Mouse (Mus musculus) spleen, postnatal 4 days (tissue): ENCODE data around the gene Cyb5r4.
A peak's percentile ranks its signal among the peaks of the same experiment; 100 is the strongest.
"Not testable (repeated sequence)": the region's sequence is repeated elsewhere in the genome, so short reads cannot be mapped to it uniquely, and the experiment has no call there.

Experiments
- DNase-seq, 2 experiments: peaks; one replicate each; pipeline ENCODE4 v3.0.0; 2022; ENCODE audit warnings: low spot score in 2 of 2

The Cyb5r4 gene

DNA sequence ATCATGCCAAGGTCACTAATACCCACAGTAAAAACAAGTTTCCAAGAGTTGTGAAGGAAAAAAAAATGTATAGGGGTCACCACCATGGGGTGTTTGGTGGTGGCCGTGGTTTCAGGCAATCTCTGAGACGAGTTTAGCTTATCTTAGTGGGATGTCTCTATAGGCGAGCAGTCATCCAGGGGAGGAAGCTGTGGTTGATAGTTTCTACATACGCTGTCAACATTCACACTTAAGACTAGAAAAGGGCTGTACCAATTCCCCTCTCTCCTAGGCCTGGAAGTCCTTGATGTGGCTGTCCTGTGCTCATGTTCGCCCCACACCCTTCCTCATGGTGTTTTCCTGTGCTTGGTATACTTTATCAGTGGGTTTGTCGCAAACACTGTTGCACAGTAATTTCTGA lies 4.0 kb downstream of the Cyb5r4 start:
- peak in 1 of 2 experiments; percentile 47 for DNase-seq

DNA sequence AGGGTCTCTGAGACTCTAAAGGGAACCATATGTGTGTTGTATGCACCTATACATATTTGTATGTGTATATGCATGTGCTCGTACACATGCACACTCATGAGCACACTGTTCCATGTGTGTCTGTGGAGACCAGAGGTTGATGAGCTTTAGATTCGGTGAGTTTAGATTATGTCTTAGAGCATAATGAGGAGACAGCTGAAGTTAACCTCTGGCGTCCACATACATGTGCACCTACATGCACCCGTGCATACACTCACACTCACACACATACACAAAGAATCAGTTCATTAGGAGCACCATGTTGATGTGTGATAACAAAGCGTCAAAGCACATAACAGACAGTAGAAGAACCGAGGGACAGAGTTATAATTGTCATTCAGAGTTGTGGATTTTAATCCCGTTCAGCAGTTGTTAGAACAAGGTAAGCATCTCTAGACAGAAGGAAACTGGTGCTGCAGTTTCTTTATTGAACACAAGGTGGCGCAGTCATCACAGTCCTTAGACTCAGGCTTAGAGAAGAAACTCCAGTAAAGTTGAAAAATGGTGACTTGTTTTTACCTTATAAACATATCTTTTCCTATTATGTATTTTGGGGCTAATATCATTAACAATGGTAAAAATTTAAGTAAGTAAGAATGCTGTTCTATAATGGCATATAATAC lies 5.7 kb downstream of the Cyb5r4 start:
- DNase-seq, result peak; percentile 42 to 76

DNA sequence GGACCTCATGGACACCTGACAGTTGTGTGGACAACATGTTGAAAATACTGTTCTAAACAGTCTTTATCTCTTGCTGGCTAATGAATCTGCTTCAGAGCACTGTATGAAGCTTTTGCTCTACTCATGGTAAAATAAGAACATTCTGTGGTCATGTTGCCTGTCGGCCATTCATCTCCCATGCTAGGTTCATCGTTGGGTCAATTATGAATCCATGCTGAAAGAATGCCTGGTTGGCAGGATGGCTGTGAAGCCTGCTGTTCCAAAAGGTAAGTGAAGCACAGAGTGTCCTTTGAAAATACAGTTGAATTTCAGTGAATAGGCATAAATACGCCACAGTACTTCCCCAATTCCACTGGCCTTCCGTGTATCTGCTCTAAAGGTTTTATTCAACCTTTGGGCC lies 10.4 kb downstream of the Cyb5r4 start:
- DNase-seq, result no peak

DNA sequence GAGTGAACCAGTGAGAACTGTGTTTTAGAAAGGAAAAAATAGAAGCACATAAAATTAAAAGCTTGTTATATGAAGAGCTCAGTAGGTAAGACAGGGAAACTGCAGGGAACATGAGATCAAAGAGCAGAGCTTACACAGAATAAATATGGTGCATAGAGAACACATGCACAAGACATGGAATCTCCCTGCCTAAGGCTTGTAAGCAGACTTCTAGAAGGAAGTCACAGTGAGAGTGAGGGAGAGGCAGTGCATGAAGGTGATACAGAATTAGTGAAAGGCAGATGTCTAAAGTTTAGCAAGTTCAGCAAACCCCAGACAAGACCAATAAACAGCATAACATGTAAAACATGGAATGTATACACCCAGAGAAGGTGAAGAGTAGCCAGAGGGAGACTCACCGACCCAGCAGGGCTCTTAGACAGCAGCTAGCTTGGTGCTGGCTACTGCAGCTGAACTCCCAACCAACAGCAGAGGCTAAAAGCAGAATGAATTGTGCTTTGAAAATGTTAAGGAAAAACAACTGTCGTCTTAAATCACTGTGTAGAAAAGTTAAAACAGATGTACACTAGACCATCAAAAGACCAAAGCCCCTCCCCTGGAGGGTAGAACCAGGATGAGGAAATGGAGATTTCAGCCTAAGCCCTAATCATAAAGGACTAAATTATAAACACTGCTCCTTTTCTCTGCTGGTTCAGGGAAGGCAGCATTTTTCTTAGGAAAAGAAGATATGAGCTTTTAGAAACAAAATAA lies 13.2 kb downstream of the Cyb5r4 start:
- DNase-seq, result peak in 1 of 2 experiments; percentile 2

DNA sequence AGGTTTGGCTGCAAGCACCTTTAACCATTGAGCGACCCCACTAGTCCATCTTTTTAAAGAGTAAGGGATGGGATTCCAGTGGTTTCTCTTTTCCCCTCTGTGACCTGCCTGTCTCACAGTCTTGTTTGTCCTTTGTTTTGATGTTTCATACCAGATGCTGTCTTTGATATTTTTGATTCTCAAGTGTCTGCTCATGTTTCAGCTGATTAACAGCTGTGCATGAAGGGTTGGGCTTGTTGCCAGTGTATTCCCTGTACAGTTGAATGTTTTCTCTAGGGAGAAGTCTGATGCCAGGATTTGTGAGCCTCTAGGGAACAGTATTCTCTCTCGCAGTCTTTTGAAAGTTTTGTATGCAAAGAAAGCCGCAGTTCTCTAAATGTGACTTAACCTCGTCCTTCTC lies 27.6 kb downstream of the Cyb5r4 start:
- DNase-seq, result no peak

DNA sequence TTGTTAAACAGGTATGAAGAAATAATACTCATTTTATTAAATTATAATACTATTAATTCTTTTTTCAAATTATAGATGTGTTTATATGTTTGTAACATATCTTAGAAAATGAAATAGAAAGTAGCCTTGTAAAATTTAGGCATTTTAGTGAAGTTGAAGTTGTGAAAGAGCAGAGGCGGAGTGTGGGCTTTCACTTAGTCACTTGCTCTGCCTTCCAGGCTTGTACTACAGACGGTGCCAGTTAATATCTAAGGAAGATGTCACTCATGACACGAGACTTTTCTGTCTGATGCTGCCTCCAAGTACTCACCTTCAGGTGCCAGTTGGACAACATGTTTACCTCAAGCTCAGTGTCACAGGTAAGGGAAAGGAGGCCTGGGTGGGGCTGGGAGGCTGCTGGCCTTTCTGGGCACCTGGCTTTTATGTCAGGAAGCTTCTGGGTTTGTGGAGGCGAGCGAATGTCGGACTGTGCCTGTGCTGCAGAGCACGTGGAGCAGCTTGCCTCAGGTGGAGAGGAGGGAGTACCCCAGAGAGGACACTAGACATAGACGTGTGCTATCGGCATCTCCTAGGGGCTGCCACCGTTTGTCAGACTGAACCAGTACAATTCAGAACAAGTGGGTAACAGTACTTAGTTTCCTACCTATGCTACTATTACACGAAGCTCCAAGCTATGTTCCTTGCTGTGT lies 33.9 kb downstream of the Cyb5r4 start:
- no peak for DNase-seq

DNA sequence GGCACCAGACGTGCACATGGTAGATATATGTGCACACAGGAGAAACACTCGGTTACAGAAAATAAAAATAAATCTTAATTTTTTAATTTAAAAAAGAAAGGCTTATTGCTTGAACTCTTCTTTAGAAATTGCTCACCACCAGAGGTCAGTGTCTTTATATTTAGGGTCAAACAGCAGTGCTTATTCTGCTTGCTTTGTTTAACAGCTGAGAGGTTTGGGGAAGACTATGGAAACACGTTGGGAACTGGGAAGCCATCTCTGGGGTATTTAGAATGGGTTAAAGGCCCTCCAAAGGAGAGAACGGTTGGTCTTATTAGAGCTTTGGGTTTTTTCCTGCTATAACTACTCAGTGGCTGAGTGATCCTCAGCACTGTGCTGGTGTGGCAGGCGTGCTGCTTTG lies 40.5 kb downstream of the Cyb5r4 start:
- no peak for DNase-seq

DNA sequence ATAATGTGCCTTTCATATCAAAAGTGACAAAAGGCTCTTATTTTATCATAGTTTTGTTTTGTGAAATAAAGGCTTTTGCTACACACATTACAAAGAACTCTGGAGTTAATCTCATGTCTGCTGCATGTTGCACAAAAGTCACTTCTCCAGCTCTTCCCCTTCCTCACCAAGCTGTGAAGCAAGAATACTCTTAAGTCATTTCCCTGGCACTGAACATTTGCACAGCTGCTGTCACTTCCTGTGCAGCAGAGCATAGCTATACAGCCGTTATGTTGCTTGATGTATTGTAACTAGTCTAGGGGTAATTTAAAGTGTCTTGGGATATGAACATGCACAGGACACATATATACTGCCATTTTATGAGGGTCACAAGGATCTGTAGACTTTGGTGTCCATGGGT lies 46.3 kb downstream of the Cyb5r4 start:
- no peak for DNase-seq

DNA sequence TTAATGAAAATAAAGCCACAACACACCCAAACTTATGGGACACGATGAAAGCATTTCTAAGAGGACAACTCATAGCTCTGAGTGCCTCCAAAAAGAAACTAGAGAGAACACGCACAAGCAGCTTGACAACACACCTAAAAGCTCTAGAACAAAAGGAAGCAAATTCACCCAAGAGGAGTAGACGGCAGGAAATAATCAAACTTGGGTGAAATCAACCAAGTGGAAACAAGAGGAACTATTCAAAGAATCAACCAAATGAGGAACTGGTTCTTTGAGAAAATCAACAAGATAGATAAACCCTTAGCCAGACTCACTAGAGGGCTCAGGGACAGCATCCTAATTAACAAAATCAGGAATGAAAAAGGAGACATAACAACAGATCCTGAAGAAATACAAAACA lies 49.8 kb downstream of the Cyb5r4 start:
- not testable (repeated sequence) for DNase-seq

DNA sequence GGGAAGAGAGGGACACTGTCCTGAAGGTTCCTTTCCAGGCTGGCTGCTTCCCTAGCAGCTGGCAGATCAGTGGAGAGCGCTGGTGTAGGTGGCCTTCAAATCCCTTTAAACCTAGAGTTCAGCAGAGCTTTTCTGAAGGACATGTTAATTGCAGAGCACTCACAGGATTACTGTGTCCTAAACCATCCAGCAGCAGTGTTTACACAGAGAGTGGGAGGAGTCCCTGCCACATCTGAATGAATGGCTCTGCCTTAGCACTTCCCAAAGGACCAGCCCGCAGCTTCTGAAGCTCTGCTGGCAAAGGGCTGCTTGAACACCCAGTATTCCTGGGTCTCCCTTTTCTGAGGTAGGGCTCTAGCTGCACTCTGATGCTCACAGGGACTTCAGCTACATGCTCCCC lies 56.1 kb downstream of the Cyb5r4 start:
- no peak for DNase-seq

DNA sequence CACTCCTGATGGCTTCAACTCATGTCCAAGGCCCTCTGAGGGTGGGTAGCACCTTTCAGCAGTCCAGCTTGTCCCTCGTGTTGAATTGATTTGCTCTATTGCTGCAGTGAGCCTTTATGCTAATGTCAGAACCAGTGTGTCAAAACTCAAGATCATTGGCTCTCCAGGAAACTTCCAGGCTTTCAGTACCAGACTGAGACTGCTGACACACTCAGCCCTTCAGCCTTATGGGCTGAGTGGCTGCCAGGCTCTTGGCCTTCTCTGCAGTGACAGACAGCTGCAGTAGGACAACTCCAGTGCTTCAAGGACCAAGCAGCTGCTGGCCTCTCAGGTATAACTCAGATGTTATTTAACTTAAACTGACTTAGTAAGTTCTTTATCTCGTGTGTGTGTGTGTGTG lies 57.7 kb downstream of the Cyb5r4 start:
- no peak for DNase-seq

DNA sequence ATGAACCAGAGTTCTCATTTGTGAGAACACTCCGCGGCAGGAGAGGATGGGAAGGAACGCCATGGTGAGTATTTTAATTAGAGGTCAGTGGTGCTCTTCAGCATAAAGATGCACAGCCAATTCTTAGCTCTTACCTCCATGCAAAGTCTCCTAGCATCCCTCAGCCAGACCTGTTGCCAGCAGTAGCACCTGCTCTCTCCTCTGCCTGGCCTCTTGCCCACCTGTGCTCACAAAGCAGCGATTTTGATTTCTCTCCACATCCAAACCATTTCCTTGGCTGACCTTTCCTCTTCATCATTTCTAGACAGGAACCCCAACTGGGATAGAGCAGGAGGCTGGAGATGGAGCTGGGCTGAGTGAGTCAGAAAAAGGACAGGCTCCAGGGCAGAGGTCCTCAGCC lies 65.2 kb downstream of the Cyb5r4 start:
- DNase-seq, result no peak

DNA sequence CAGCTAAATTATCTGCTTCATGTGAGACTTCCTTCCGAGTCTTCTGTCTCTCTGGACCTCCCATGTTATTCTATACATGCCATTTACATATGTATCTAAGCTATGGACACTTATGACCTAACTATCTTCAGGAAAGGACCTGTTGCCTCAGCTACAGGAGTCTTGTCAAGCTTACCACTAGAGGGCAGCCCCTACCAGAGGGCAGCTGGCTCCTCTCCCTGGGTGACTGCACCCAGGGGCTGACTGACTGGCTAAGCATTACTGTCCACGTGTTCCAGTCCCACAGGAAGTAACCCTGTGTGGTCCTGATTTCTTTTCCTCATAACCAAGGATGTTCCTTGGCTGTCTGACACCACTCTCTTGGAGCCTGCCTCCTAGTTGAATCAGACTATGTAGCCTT lies 76.2 kb downstream of the Cyb5r4 start:
- DNase-seq, result peak in 1 of 2 experiments; percentile 58

DNA sequence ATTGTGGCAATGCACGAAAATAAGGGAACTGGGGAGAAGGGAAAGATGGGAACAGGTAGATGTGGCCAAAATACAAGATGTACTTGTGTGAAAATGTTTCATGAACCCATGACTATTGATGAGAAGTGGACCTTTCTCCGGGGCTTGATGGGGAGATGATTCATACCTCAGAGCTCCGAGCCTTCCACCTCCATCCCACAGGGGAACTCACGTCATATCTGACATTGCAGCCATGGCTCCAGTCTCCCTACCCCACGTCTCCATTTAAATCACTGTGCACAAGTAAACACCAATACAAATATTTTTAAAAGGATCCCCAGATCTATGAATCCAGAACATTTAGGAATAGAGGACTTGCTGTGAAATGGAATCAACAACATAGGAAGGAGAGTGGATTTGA lies 93.2 kb downstream of the Cyb5r4 start:
- DNase-seq, result no peak

DNA sequence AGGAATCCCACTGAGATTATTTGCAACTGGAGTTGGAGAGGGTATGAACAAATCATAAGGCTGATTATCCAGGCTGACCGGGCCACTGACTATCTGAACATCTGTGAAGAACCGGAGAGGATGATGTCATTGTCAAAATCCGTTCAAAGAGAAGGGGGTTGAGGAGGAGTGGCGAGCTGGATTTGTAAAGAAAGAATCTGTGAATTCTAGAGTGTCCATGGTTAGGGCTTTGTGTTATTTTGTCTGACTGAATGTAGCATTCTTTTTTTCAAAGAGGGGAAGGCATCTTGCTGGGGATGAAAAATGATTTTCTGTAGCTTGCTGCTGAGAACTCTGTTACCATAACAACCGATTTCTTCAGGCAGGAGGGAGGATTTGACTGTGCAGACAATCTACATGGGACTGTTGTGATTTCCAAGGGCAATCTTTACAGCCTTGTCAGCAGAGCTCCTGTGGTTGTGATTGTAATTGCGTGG lies 93.7 kb downstream of the Cyb5r4 start:
- no peak for DNase-seq

DNA sequence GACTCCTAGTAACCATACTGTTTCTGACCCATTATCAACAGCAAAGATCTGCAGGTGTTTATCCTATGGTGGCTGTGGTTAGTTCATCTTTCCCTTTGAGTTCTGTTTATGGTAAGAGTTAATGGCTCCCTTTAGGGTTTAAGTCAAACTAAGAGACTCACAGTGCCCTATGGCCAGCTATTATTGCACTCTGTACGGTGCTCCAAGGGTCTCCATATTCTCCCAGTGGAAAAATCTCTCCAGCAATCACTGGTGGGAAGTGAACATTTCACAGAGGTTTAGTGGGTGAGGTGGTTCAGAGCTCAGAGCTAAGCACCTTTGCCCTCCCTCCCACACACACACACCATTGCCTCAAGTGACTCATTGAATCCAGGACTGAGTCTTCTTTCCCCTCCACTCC lies 94.2 kb downstream of the Cyb5r4 start:
- no peak for DNase-seq

DNA sequence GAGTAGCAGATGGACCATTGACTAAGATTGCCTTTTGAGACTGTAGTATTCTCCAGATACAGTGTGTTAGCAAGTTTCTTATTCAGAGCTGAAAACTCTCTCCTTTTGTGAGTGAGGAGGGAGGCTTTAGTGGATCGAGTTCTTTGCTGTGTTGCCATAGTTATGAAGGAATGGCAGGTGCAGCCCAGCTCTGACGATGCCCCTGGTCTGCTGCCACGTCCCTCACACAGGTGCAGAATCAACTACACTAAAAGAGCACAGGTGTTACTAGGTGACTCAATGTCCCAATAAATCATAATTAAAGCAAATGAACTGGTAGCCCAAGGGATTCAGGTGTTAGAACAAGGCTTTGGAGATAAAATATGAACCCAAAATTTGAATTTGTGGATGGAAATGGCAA lies 97.2 kb downstream of the Cyb5r4 start:
- DNase-seq, result no peak

DNA sequence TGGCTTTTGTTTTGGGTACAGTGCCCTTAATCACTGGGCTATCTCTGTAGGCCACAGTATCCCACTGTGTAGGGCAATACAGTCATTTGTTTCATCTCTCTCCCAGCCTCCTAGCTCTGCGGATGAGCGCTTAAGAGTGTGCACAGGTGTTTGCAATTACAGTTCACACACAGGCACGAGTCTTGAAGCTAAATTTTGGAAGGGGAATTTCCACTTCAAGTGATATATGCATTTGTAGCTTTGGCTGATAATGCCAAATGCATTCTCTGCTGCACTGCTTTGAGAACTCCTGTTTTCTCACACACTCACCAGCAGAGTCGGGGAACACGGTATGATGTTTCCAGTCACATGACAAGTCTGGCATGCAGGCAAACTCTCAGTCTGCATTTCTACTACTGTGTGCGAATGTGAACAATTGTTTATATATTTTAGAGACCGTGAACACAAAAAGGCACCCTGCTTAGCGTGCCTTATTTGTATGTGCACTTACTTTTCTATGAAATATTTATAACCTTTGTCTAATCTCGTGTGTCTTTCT lies 100.2 kb downstream of the Cyb5r4 start:
- DNase-seq, result no peak

DNA sequence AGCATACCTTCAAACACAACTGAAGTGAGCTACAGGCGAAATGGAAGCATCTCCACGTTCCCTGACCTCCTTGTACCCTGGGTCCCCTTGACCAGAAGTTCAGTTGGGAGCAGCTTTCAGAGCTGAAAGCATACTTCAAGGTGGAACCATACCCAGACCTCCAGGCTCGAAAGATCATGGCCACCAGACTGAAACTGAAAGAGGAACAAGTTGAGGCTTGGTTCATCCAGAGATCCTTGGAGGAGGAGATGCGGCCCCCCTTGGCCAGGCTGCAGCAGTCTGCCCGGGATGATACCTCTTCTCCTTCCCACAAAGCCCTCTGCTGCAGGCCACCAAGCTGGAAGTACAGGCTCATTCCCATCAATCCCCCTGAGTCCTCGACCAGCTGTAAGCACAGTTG lies 105.2 kb downstream of the Cyb5r4 start:
- not testable (repeated sequence) for DNase-seq
